Mouse (Mus musculus) ES-E14 (cell line): Measurements from ENCODE around the gene Deaf1. TPM values are rescaled to one million over a fixed set of nuclear protein-coding genes. Genes with fewer than 3 reads are reported as not detected.
A peak's percentile ranks its signal among the peaks of the same experiment; 100 is the strongest.

Source experiments
- DNase-seq: peaks from one replicate; pipeline ENCODE4 v3.0.0-alpha.2; 2013; ENCODE audit warnings: low read depth, low spot score
- H3K27ac ChIP-seq: 2 replicates; pipeline ENCODE4 v1.5.1; 2012; ENCODE audit warnings: low read depth, mild to moderate bottlenecking, low read length, moderate library complexity, mixed read lengths; ENCODE audit not compliant: poor library complexity, insufficient read depth, severe bottlenecking
- H3K36me3 ChIP-seq: 2 replicates; pipeline ENCODE4 v1.6.1; 2012; ENCODE audit warnings: mild to moderate bottlenecking, low read length, moderate library complexity, mixed read lengths; ENCODE audit not compliant: control insufficient read depth, poor library complexity, insufficient read depth, severe bottlenecking
- H3K4me1 ChIP-seq, 2 experiments: fragments of 150-350 bp in 1 of 2; sonication (generic) in 1 of 2; 2 replicates each; pipeline ENCODE4 v1.6.1; 2012; ENCODE audit warnings: low read length in 2 of 2, mild to moderate bottlenecking in 1 of 2, mixed read lengths in 1 of 2; ENCODE audit not compliant: control insufficient read depth in 2 of 2, insufficient read depth in 2 of 2, poor library complexity in 1 of 2
- H3K4me3 ChIP-seq, 2 experiments: fragments of 150-350 bp in 1 of 2; sonication (generic) in 1 of 2; 2 replicates each; pipeline ENCODE4 v1.5.1; 2012; ENCODE audit warnings: low read length in 2 of 2, low read depth in 1 of 2, mild to moderate bottlenecking in 1 of 2, mixed read lengths in 1 of 2; ENCODE audit not compliant: insufficient read depth in 1 of 2, poor library complexity in 1 of 2, severe bottlenecking in 1 of 2
- H3K9ac ChIP-seq: 2 replicates; pipeline ENCODE4 v1.6.1; 2012; ENCODE audit warnings: low read depth, mild to moderate bottlenecking, low read length, mixed read lengths; ENCODE audit not compliant: poor library complexity, insufficient read depth, severe bottlenecking
- H3K9me3 ChIP-seq: fragments of 150-350 bp; sonication (generic); 2 replicates; pipeline ENCODE4 v1.6.1; 2012; ENCODE audit warnings: low read depth, mild to moderate bottlenecking, low read length; ENCODE audit not compliant: control insufficient read depth, insufficient read depth
- CHD2 ChIP-seq: IDR thresholded peaks from 2 replicates; pipeline ENCODE4 v1.6.1; 2014; ENCODE audit warnings: mild to moderate bottlenecking, low read depth, low read length, inconsistent platforms
- HCFC1 ChIP-seq: IDR thresholded peaks from 2 replicates; pipeline ENCODE4 v1.6.1; 2012; ENCODE audit warnings: low read length, inconsistent platforms, borderline replicate concordance; ENCODE audit not compliant: insufficient read depth
- MAFK ChIP-seq: IDR thresholded peaks from 2 replicates; pipeline ENCODE4 v1.6.1; 2014; ENCODE audit warnings: mild to moderate bottlenecking, low read depth, low read length, inconsistent platforms; ENCODE audit not compliant: insufficient read depth
- ZC3H11A ChIP-seq: IDR thresholded peaks from 2 replicates; pipeline ENCODE4 v1.6.1; 2012; ENCODE audit warnings: low read depth, mild to moderate bottlenecking, inconsistent platforms, low read length, borderline replicate concordance
- ZNF384 ChIP-seq: IDR thresholded peaks from 2 replicates; pipeline ENCODE4 v1.6.1; 2012; ENCODE audit warnings: low read depth, low read length, inconsistent platforms
- in situ Hi-C, 2 experiments: fragments of 600-800 bp; cut with MboI; formaldehyde crosslinking; loops; one replicate each; pipeline ENCODE4 v1.15.1; 2025; ENCODE audit warnings: low sequenced_read_pairs in 2 of 2, inconsistent platforms in 1 of 2; ENCODE audit not compliant: unreplicated experiment in 2 of 2
- total RNA-seq: library from RNA; depleted of rRNA; stranded (reverse); fragments of 300-350 nt; gene quantifications from 2 replicates; pipeline ENCODE4 v1.2.3, GENCODE M21; 2012; rRNA removed

Deaf1 gene
- 23.7 and 31.1 TPM in 2 replicates for total RNA-seq

- no peak for TF ChIP-seq ZNF384
- TF ChIP-seq MAFK = no peak
- no peak for TF ChIP-seq HCFC1
- TF ChIP-seq CHD2 = no peak
- no peak for TF ChIP-seq ZC3H11A
- Histone ChIP-seq H3K36me3 (peaks cover 30% of the 10 kb centered on the region; the same call in 1 of the 2 replicates), H3K27ac (peak within 1 kb of the TSS; percentile 25; the same call in 1 of the 2 replicates), H3K4me1 (peaks cover 2 to 9% of the 10 kb centered on the region in 2 experiments; a peak in 2 of 4 replicates), H3K9me3 (no peaks in the 10 kb centered on the region), H3K9ac (peak within 1 kb of the TSS; percentile 94), H3K4me3 (peak within 1 kb of the TSS; percentile 76 to 84)
- in situ Hi-C loops = no loop called here
- peak; percentile 64 for DNase-seq
Measured at GRCm38 (mm10) chr7:141327469-141328372, at the start of gene Deaf1, which contains the start of gene Tmem80. Deaf1 (minus strand) TSS chr7:141327690. Tmem80 (plus strand) TSS chr7:141327739.

- Histone ChIP-seq H3K4me1 (peaks cover 11 to 17% of the 10 kb centered on the region in 2 experiments), H3K4me3 (no peak overlapping the region), H3K27ac (no peak overlapping the region), H3K36me3 (no peaks in the 10 kb centered on the region), H3K9ac (no peak overlapping the region), H3K9me3 (no peaks in the 10 kb centered on the region)
- in situ Hi-C loops = no loop called here
- no peak for DNase-seq
- no peak for TF ChIP-seq CHD2
- no peak for TF ChIP-seq ZC3H11A
- TF ChIP-seq HCFC1 = no peak
- no peak for TF ChIP-seq ZNF384
- TF ChIP-seq MAFK = no peak
Measured at GRCm38 (mm10) chr7:141374399-141374798, 46.9 kb upstream of the Deaf1 start.

- Histone ChIP-seq H3K27ac (peak overlapping the region; percentile 23; the same call in 1 of the 2 replicates), H3K4me3 (no peak overlapping the region), H3K9me3 (no peaks in the 10 kb centered on the region), H3K4me1 (peaks cover 11 to 17% of the 10 kb centered on the region in 2 experiments), H3K36me3 (no peaks in the 10 kb centered on the region), H3K9ac (no peak overlapping the region)
- TF ChIP-seq ZNF384 (no peak), ZC3H11A (no peak), HCFC1 (no peak), CHD2 (no peak), MAFK (no peak)
- in situ Hi-C loops = no loop called here
- no peak for DNase-seq
Measured at GRCm38 (mm10) chr7:141373611-141374010, 46.1 kb upstream of the Deaf1 start.

GRCm38 (mm10) chr7:141371942-141372595 lies 44.6 kb upstream of the Deaf1 start:
- H3K4me3 ChIP-seq = no peak overlapping the region
- no peaks in the 10 kb centered on the region for H3K36me3 ChIP-seq
- in situ Hi-C loops = no loop called here
- H3K9ac ChIP-seq = peak overlapping the region; percentile 26; the same call in 1 of the 2 replicates
- TF ChIP-seq MAFK (0 out of 2 replicates have a peak, but pooled peaks have one; percentile 4), ZC3H11A (no peak), CHD2 (no peak)
- no peak for DNase-seq
- H3K27ac ChIP-seq = peak overlapping the region; percentile 58; the same call in 1 of the 2 replicates
- peaks cover 11 to 19% of the 10 kb centered on the region in 2 experiments for H3K4me1 ChIP-seq
- no peaks in the 10 kb centered on the region for H3K9me3 ChIP-seq
